Mouse (Mus musculus) hindbrain, embryonic 11.5 days (tissue): Measurements from ENCODE around the gene Olfr45. TPM values are rescaled to one million over a fixed set of nuclear protein-coding genes. Genes with fewer than 3 reads are reported as not detected.
"Not testable (repeated sequence)": the region's sequence is repeated elsewhere in the genome, so short reads cannot be mapped to it uniquely, and the experiment has no call there.

Experiments
- ATAC-seq: fragments of 200-750 bp; cut with Nextera tagmentation; 2 replicates; pipeline ENCODE4 v1.8.0; 2017; ENCODE audit warnings: mild to moderate bottlenecking, moderate TSS enrichment, moderate library complexity; ENCODE audit not compliant: low FRiP score
- DNase-seq: peaks from one replicate; pipeline ENCODE4 v3.0.0-alpha.2; 2015; ENCODE audit warnings: low spot score
- H3K27ac ChIP-seq: fragments of 300-500 bp; sonication (generic); 2 replicates; pipeline ENCODE4 v1.5.1; 2014; ENCODE audit warnings: mild to moderate bottlenecking, low read depth, low read length
- H3K27me3 ChIP-seq: fragments of 300-500 bp; sonication (generic); 2 replicates; pipeline ENCODE4 v1.6.1; 2014; ENCODE audit warnings: mild to moderate bottlenecking, low read length, moderate library complexity, mixed read lengths; ENCODE audit not compliant: control insufficient read depth, insufficient read depth
- H3K36me3 ChIP-seq: fragments of 300-500 bp; sonication (generic); 2 replicates; pipeline ENCODE4 v1.6.1; 2014; ENCODE audit warnings: mild to moderate bottlenecking, low read length, moderate library complexity, mixed read lengths; ENCODE audit not compliant: control insufficient read depth, insufficient read depth
- H3K4me1 ChIP-seq: fragments of 300-500 bp; sonication (generic); replicated peaks from 2 replicates; pipeline ENCODE4 v1.6.1; 2014; ENCODE audit warnings: low read length, mixed read lengths; ENCODE audit not compliant: control insufficient read depth, insufficient read depth
- H3K4me2 ChIP-seq: fragments of 300-500 bp; sonication (generic); replicated peaks from 2 replicates; pipeline ENCODE4 v1.6.1; 2014; ENCODE audit warnings: mild to moderate bottlenecking, low read depth, low read length
- H3K4me3 ChIP-seq: fragments of 300-500 bp; sonication (generic); 2 replicates; pipeline ENCODE4 v1.5.1; 2014; ENCODE audit warnings: low read depth, low read length
- H3K9ac ChIP-seq: fragments of 300-500 bp; sonication (generic); 2 replicates; pipeline ENCODE4 v1.6.1; 2014; ENCODE audit warnings: low read depth, low read length
- H3K9me3 ChIP-seq: fragments of 300-500 bp; sonication (generic); 2 replicates; pipeline ENCODE4 v1.6.1; 2016; ENCODE audit warnings: low read length; ENCODE audit not compliant: control insufficient read depth
- WGBS: fragments of 180-500 bp; shearing (Covaris S2); extraction: QIAGEN DNeasy Blood & Tissue Kit; methylation state at CpG from one replicate; pipeline ENCODE4 v1.1.7; 2014; 5-methylcytosine and 5-hydroxymethylcytosine counted together
- polyA plus RNA-seq: library from polyadenylated mRNA; unstranded; fragments of >200 nt; fragmentation: Nextera tagmentation; extraction: Ambion mirVana; gene quantifications from 2 replicates; pipeline ENCODE4 v1.2.1, GENCODE M21; 2014

The Olfr45 gene
- polyA plus RNA-seq, result not detected in 2 replicates

- 92% methylated on average over 1 of the region's 1 CpGs for WGBS
Observed at GRCm38 (mm10) chr7:140681651-140682050, at the start of gene Olfr45. Gene Olfr45 (plus strand): TSS chr7:140681951.

DNA sequence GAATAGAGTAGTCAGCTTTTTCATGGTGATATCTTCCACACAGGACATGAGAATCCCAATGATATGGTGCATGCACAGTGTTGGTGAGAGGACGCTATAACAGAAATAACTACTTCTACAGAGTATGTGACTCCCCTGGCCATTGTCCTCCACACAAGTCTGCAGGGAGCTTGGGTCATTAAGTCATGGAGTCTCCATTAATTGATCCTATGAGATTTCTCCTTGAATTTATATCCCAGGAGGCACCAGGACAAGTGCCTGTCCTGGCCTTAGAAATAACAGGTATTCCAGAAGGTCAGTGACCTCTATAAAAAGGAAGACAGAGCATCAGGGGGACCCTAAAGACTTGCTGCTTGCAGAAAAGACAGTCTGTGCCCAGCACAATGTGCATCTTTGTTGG lies 35.6 kb upstream of the Olfr45 start, which contains the start of gene Olfr53:
Gene Olfr53 (plus strand): TSS at position 301 of the 400 bp plus-strand sequence.
- Histone ChIP-seq H3K4me2 (no peak within 1 kb of the TSS), H3K27ac (no peak within 1 kb of the TSS), H3K4me1 (no peaks in the 10 kb centered on the region), H3K9ac (no peak within 1 kb of the TSS), H3K9me3 (no peaks in the 10 kb centered on the region), H3K36me3 (no peaks in the 10 kb centered on the region), H3K27me3 (no peaks in the 10 kb centered on the region), H3K4me3 (no peak within 1 kb of the TSS)
- DNase-seq, result no peak
- 91% methylated on average over 1 of the region's 1 CpGs for WGBS
- ATAC-seq, result no peak

More at GRCm38 (mm10) chr7:140681651-140682050, at the start of gene Olfr45:
- Histone ChIP-seq H3K4me1 (no peaks in the 10 kb centered on the region), H3K27ac (no peak within 1 kb of the TSS), H3K36me3 (no peaks in the 10 kb centered on the region), H3K27me3 (no peaks in the 10 kb centered on the region), H3K4me2 (no peak within 1 kb of the TSS), H3K4me3 (no peak within 1 kb of the TSS), H3K9ac (no peak within 1 kb of the TSS), H3K9me3 (no peaks in the 10 kb centered on the region)
- DNase-seq, result no peak
- no peak for ATAC-seq

DNA sequence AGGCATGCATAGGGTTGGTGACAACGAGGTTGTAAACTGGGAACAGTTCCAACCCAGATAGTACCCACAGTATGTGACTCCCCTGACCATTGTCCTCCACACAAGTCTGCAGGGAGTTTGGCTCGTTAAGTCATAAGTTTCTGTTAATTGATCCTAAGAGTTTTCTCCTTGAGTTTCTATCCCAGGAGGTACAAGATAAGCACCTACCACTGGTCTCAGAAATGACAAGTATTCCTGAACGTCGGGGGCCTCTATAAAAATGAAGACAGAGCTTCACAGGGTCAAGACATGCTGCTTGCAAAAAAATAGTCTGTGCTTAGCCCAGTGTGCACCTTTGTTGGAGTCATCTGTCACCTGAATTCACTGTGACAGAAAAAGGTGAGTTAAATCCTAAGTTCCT lies 22.1 kb upstream of the Olfr45 start, which contains the start of gene Olfr539:
Gene Olfr539 (plus strand): TSS at position 301 of the 400 bp plus-strand sequence.
- ATAC-seq (no peak), DNase-seq (no peak)
- Histone ChIP-seq H3K4me3 (no peak within 1 kb of the TSS), H3K9me3 (no peaks in the 10 kb centered on the region), H3K4me2 (no peak within 1 kb of the TSS), H3K27ac (no peak within 1 kb of the TSS), H3K4me1 (no peaks in the 10 kb centered on the region), H3K36me3 (no peaks in the 10 kb centered on the region), H3K27me3 (no peaks in the 10 kb centered on the region), H3K9ac (no peak within 1 kb of the TSS)
- WGBS, result 79% methylated on average over 4 of the region's 4 CpGs

GRCm38 (mm10) chr7:140670693-140671092 lies 11.1 kb upstream of the Olfr45 start:
- not testable (repeated sequence) for H3K4me1 ChIP-seq, H3K4me3 ChIP-seq, DNase-seq, H3K4me2 ChIP-seq, H3K9ac ChIP-seq, H3K36me3 ChIP-seq, H3K27ac ChIP-seq, H3K27me3 ChIP-seq, ATAC-seq, H3K9me3 ChIP-seq
- WGBS, result 89% methylated on average over 3 of the region's 3 CpGs

DNA sequence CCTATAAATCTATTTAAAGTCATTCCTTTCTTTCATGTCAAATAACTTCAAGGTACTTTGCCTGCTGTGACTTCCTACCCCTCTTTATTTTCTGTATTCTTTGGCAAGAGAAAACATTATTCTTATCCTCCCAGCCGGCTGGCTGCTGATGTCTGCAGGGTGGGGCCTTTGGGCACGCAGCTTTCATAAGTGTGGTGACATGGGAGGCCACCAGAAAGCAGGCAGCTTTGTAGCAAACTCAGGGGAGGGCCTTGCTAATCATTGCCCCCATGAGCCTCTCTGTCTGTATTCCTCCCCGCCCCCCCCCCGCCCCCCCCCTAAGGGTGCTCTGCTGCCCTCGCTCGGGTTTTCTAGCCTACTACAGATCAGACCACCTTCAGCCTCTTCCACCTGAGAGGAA lies 5.9 kb upstream of the Olfr45 start:
- no peak overlapping the region for H3K27ac ChIP-seq
- no peaks in the 10 kb centered on the region for H3K4me1 ChIP-seq
- H3K4me3 ChIP-seq, result no peak overlapping the region
- DNase-seq (no peak), ATAC-seq (no peak)
- H3K9me3 ChIP-seq, result no peaks in the 10 kb centered on the region
- 4% methylated on average over 5 of the region's 6 CpGs for WGBS
- H3K36me3 ChIP-seq, result no peaks in the 10 kb centered on the region
- no peak overlapping the region for H3K9ac ChIP-seq
- no peaks in the 10 kb centered on the region for H3K27me3 ChIP-seq
- H3K4me2 ChIP-seq, result no peak overlapping the region

DNA sequence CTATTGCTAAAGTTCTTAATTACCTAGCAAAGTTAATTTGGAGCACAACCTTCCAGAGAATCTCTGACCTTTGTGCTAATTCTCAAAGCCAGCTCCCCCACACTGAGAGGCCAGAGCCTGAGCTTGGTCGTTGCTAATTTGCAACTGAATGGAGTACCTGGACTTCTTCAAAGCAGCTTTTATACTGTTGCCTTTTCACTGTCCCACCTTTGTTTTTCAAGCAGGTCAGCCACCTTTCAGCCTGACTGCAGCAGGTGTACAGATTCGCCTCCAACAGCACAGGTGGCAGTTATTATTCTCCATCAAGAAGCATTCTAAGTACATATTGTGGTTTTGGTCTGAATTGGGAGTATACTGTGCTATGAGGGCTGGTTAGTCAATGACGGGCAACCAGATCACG lies 2.2 kb upstream of the Olfr45 start:
- 64% methylated on average over 4 of the region's 4 CpGs for WGBS
- DNase-seq, H3K27ac ChIP-seq: not testable (repeated sequence)

GRCm38 (mm10) chr7:140696967-140697366 lies 15.2 kb downstream of the Olfr45 start, which contains the start of gene Olfr541:
Gene Olfr541 (plus strand): TSS chr7:140697267.
- Histone ChIP-seq H3K9ac (no peak within 1 kb of the TSS), H3K27me3 (no peaks in the 10 kb centered on the region), H3K4me1 (no peaks in the 10 kb centered on the region), H3K36me3 (no peaks in the 10 kb centered on the region), H3K4me3 (no peak within 1 kb of the TSS), H3K4me2 (no peak within 1 kb of the TSS), H3K9me3 (no peaks in the 10 kb centered on the region), H3K27ac (no peak within 1 kb of the TSS)
- ATAC-seq, result no peak
- no peak for DNase-seq

More for the DNA sequence above, 2.2 kb upstream of the Olfr45 start:
- not testable (repeated sequence) for H3K27me3 ChIP-seq, H3K9ac ChIP-seq, H3K4me2 ChIP-seq, H3K36me3 ChIP-seq, H3K9me3 ChIP-seq, H3K4me1 ChIP-seq, ATAC-seq, H3K4me3 ChIP-seq

GRCm38 (mm10) chr7:140706348-140706747 lies 24.6 kb downstream of the Olfr45 start:
- WGBS, result 41% methylated on average over 2 of the region's 2 CpGs
- DNase-seq (peak; percentile 2), ATAC-seq (0 out of 2 replicates have a peak, but pooled peaks have one; percentile 38)
- Histone ChIP-seq H3K36me3 (no peaks in the 10 kb centered on the region), H3K27me3 (no peaks in the 10 kb centered on the region), H3K27ac (no peak overlapping the region), H3K4me3 (no peak overlapping the region), H3K9ac (no peak overlapping the region), H3K4me1 (no peaks in the 10 kb centered on the region), H3K4me2 (no peak overlapping the region), H3K9me3 (no peaks in the 10 kb centered on the region)

DNA sequence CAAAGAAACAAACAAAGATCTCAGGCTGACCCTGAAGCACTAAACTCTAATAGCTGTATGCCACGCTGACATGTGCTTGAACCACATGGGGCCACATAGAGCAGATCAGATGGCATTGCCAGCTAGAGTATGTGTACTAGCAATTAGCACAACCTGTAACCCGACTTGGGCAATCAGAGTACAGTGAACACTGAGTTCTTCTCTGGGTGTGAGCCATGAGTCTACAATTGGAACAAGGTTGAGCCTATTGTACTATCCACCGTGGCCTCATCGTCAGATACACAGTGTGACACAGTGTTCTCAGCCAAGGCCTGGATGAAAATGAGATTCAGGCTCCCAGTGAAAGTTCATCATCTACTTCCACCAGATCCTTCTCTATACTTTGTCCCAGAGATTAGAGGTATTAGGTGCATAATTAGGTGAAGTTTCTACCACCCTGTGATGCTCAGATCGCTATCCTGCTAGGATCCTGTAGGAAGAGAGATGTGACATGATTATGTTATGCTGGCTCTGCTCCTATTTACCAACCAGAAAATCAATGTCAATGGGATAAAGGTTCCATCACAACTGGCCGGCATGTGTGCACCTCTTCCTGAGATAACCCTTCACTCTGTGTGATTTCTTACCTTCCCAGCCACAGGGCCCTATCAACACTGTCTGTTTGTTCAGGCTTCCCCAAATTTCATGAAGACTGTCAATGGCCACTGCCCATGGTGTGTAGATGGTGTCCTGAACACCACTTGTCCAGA lies 26.0 kb downstream of the Olfr45 start:
- no peak for DNase-seq
- no peak overlapping the region for H3K9ac ChIP-seq
- no peak overlapping the region for H3K4me3 ChIP-seq
- H3K9me3 ChIP-seq, result no peaks in the 10 kb centered on the region
- 84% methylated on average over 6 of the region's 6 CpGs for WGBS
- ATAC-seq, result no peak
- no peaks in the 10 kb centered on the region for H3K36me3 ChIP-seq
- no peak overlapping the region for H3K27ac ChIP-seq
- no peaks in the 10 kb centered on the region for H3K27me3 ChIP-seq
- H3K4me1 ChIP-seq, result no peaks in the 10 kb centered on the region
- H3K4me2 ChIP-seq, result no peak overlapping the region
